In the genomic region with DNA sequence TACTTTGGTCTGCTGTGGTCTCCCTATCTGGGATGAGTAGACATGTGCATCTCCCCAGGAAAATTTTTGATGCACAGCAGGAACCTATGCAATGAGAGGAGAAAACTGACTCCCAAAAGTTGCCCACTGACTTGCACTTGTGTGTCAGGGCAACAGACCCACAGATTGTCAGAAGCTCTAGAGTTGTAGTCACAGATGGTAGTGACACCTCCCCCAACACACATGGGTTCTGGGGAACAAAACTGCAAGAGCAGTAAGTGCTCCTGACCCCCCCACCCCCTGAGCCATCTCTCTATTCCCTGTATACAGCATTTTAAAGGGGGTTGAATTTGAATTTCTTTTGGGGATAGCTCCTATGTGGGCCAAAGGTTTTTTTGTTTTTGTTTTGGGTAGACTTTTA, we compare ENCODE assay signal across 46 mouse cellular contexts. TPM values are rescaled to one million over a fixed set of nuclear protein-coding genes. Genes with fewer than 3 reads are reported as not detected.
"Had no signal": no experiment of that assay in that cellular context is flagged by ENCODE, and none has a peak within 500 bp of the region (broad histone marks: within the 10 kb centered on the region; RNA-seq: fewer than 3 reads in every experiment).

No protein-coding gene starts in this region.

- H3K9ac ChIP-seq: limb, embryonic 12.5 days; limb, embryonic 13.5 days; limb, embryonic 15.5 days; liver, embryonic 12.5 days; liver, embryonic 13.5 days; liver, embryonic 14.5 days; liver, embryonic 15.5 days; liver, postnatal 0 days; lung, embryonic 14.5 days; lung, embryonic 15.5 days; midbrain, embryonic 12.5 days; midbrain, embryonic 13.5 days; midbrain, embryonic 15.5 days; neural tube, embryonic 12.5 days had no signal

- H3K27me3 ChIP-seq: limb, embryonic 12.5 days; limb, embryonic 13.5 days; limb, embryonic 15.5 days; liver, embryonic 12.5 days; liver, embryonic 13.5 days; liver, embryonic 15.5 days; lung, embryonic 15.5 days; midbrain, embryonic 12.5 days; midbrain, embryonic 13.5 days; midbrain, embryonic 15.5 days; neural tube, embryonic 12.5 days had no signal

- DNase-seq: left cerebral cortex, postnatal 4 days; liver; liver, embryonic 13.5 days; liver, postnatal 0 days; lung, adult 18-20 months; lung, adult 2 months; lung, embryonic 14.5 days; lung, postnatal 10 days; lung, postnatal 14 days; lung, postnatal 36 days; lung, postnatal 4 days; midbrain, embryonic 14.5 days had no signal

- H3K9me3 ChIP-seq: limb, embryonic 10.5 days; limb, embryonic 15.5 days; liver, embryonic 12.5 days; liver, embryonic 13.5 days; lung, embryonic 15.5 days; midbrain, embryonic 10.5 days; midbrain, embryonic 12.5 days; midbrain, embryonic 13.5 days; midbrain, embryonic 15.5 days; neural tube, embryonic 12.5 days had no signal

- H3K4me1 ChIP-seq: limb, embryonic 13.5 days; limb, embryonic 15.5 days; liver, embryonic 12.5 days; liver, embryonic 13.5 days; liver, embryonic 15.5 days; lung, embryonic 15.5 days; midbrain, embryonic 10.5 days; midbrain, embryonic 12.5 days; midbrain, embryonic 13.5 days; midbrain, embryonic 15.5 days; neural tube, embryonic 12.5 days had no signal

- ATAC-seq: liver, embryonic 12.5 days; liver, postnatal 0 days; lung, postnatal 0 days; midbrain, embryonic 13.5 days; midbrain, embryonic 15.5 days; midbrain, embryonic 16.5 days had no signal

- H3K27ac ChIP-seq: limb, embryonic 10.5 days; limb, embryonic 12.5 days; limb, embryonic 13.5 days; limb, embryonic 15.5 days; liver, embryonic 12.5 days; liver, embryonic 13.5 days; liver, embryonic 14.5 days; liver, embryonic 15.5 days; lung, embryonic 15.5 days; macrophage; midbrain, embryonic 10.5 days; midbrain, embryonic 12.5 days; midbrain, embryonic 13.5 days; midbrain, embryonic 15.5 days; neural tube, embryonic 12.5 days had no signal

- H3K4me3 ChIP-seq: limb, embryonic 10.5 days; limb, embryonic 12.5 days; limb, embryonic 13.5 days; limb, embryonic 15.5 days; liver, embryonic 12.5 days; liver, embryonic 13.5 days; liver, embryonic 15.5 days; lung, embryonic 15.5 days; megakaryocyte, embryonic 14.5 days; midbrain, embryonic 10.5 days; midbrain, embryonic 12.5 days; midbrain, embryonic 13.5 days; midbrain, embryonic 15.5 days; myocyte; neural tube, embryonic 12.5 days had no signal

- H3K4me2 ChIP-seq: limb, embryonic 12.5 days; limb, embryonic 13.5 days; limb, embryonic 15.5 days; liver, embryonic 11.5 days; liver, embryonic 12.5 days; liver, embryonic 13.5 days; liver, embryonic 15.5 days; lung, embryonic 14.5 days; lung, embryonic 15.5 days; midbrain, embryonic 11.5 days; midbrain, embryonic 12.5 days; midbrain, embryonic 13.5 days; midbrain, embryonic 15.5 days; neural tube, embryonic 12.5 days had no signal

- H3K36me3 ChIP-seq: limb, embryonic 10.5 days; limb, embryonic 12.5 days; limb, embryonic 13.5 days; limb, embryonic 15.5 days; lung, embryonic 15.5 days; midbrain, embryonic 10.5 days; midbrain, embryonic 12.5 days; midbrain, embryonic 13.5 days; midbrain, embryonic 15.5 days; neural tube, embryonic 12.5 days had no signal

RNA-seq across cellular contexts. Expression of a gene that starts 16.2 kb away (rescaled TPM):
- total RNA-seq: liver, adult 2 months; megakaryocyte progenitor cell, adult 5-6 weeks; megakaryocyte, adult 5-6 weeks; megakaryocyte-erythroid progenitor cell, adult 5-6 weeks; monocyte, adult 5-6 weeks had no signal
- polyA plus RNA-seq: liver, adult 2 months; liver, embryonic 11.5 days; liver, embryonic 12.5 days; liver, embryonic 13.5 days; liver, embryonic 15.5 days; liver, postnatal 0 days; macrophage; midbrain, embryonic 10.5 days; midbrain, embryonic 11.5 days; neural tube, embryonic 11.5 days; neural tube, embryonic 12.5 days had no signal

RNA-seq across cellular contexts. Expression of a gene that starts 21.5 kb away (rescaled TPM):
- total RNA-seq: left cerebral cortex, postnatal 10 days; left cerebral cortex, postnatal 14 days; left cerebral cortex, postnatal 25 days; left cerebral cortex, postnatal 36 days; left cerebral cortex, postnatal 4 days; liver, adult 2 months; megakaryocyte progenitor cell, adult 5-6 weeks; megakaryocyte, adult 5-6 weeks; megakaryocyte-erythroid progenitor cell, adult 5-6 weeks; midbrain, postnatal 0 days had no signal
- polyA plus RNA-seq: limb, embryonic 10.5 days; limb, embryonic 11.5 days; limb, embryonic 12.5 days; limb, embryonic 14.5 days; limb, embryonic 15.5 days; liver, adult 2 months; liver, embryonic 11.5 days; liver, embryonic 12.5 days; liver, embryonic 13.5 days; liver, embryonic 15.5 days; liver, embryonic 16.5 days; liver, postnatal 0 days; lung, embryonic 14.5 days; lung, postnatal 0 days; macrophage; midbrain, embryonic 10.5 days; midbrain, embryonic 11.5 days; midbrain, embryonic 12.5 days; midbrain, embryonic 13.5 days; midbrain, embryonic 14.5 days; midbrain, embryonic 15.5 days; midbrain, embryonic 16.5 days; midbrain, postnatal 0 days; neural tube, embryonic 11.5 days; neural tube, embryonic 12.5 days had no signal
